In the genomic region with DNA sequence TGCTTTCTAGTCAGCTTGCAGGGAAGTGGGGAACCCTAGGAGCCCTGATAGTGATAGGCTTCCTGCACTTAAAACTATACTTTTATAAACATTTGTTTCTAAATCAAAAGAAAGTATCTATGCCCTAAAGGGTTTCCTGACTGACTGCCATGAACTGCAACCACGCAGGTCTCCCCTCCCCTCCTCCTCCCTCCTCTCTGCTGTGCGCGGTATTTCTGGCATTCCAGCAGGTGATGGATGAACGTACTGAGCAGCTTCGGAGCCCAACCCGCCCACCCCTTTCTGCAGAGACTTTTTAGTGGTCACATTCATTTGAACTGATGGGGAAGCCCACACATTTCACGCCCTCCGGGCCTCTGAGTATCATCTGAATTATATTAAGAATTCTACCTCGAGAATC, we compare ENCODE assay signal across 17 mouse cellular contexts. TPM values are rescaled to one million over a fixed set of nuclear protein-coding genes. Genes with fewer than 3 reads are reported as not detected.
DNase-seq lines count a peak whose midpoint lies in the region; ATAC-seq lines count a peak whose summit lies in the region.
"Had no signal": no experiment of that assay in that cellular context is flagged by ENCODE, and none has a peak within 500 bp of the region (broad histone marks: within the 10 kb centered on the region; RNA-seq: fewer than 3 reads in every experiment).

No protein-coding gene starts in this region.

- H3K9me3 ChIP-seq in heart, embryonic 13.5 days = no peaks in the 10 kb centered on the region
- H3K9me3 ChIP-seq in limb, embryonic 10.5 days (replicated peaks) = no peaks in the 10 kb centered on the region
- H3K9me3 ChIP-seq: liver, embryonic 13.5 days; midbrain, embryonic 12.5 days had no signal

- peaks cover 12% of the 10 kb centered on the region for H3K4me1 ChIP-seq in heart, embryonic 13.5 days
- H3K4me1 ChIP-seq in limb, embryonic 10.5 days = peaks cover 9% of the 10 kb centered on the region; the same call in 1 of the 2 replicates
- H3K4me1 ChIP-seq: liver, embryonic 13.5 days; midbrain, embryonic 12.5 days had no signal

- H3K4me3 ChIP-seq in heart, embryonic 13.5 days = no peak overlapping the region
- no peak overlapping the region for H3K4me3 ChIP-seq in limb, embryonic 10.5 days
- H3K4me3 ChIP-seq: liver, embryonic 13.5 days; midbrain, embryonic 12.5 days had no signal

- no peak for DNase-seq in heart, adult 9 months (ENCODE audit: low spot score in 2 of 2)
- DNase-seq in A20 (ENCODE audit: low read depth, low spot score) = peak; percentile 56
- peak; percentile 61 for DNase-seq in embryo, embryonic 10.5 days (ENCODE audit: low spot score)
- peak; percentile 41 for DNase-seq in limb, embryonic 10.5 days (ENCODE audit: low spot score)
- DNase-seq in frontal cortex, postnatal 14 days (ENCODE audit: low spot score in 2 of 2) = no peak
- no peak for DNase-seq in left cerebral cortex, postnatal 4 days
- DNase-seq in lung, adult 18-20 months = no peak
- DNase-seq: adrenal gland, postnatal 25 days; forebrain, postnatal 0 days; heart, postnatal 14 days; kidney, adult 2 months; liver, embryonic 13.5 days; lung, postnatal 36 days; retina, postnatal 1 day; thymus, postnatal 14 days had no signal

- peaks cover 53% of the 10 kb centered on the region for H3K36me3 ChIP-seq in heart, embryonic 13.5 days
- peaks cover 48% of the 10 kb centered on the region for H3K36me3 ChIP-seq in limb, embryonic 10.5 days

- H3K27ac ChIP-seq in heart, embryonic 13.5 days (replicated peaks) = peak overlapping the region; percentile 48; the same call in 1 of the 2 replicates
- H3K27ac ChIP-seq in limb, embryonic 10.5 days = no peak overlapping the region
- H3K27ac ChIP-seq: liver, embryonic 13.5 days; midbrain, embryonic 12.5 days had no signal

- no peak overlapping the region for H3K4me2 ChIP-seq in heart, embryonic 13.5 days
- H3K4me2 ChIP-seq: liver, embryonic 13.5 days; midbrain, embryonic 12.5 days had no signal

- no peak overlapping the region for H3K9ac ChIP-seq in heart, embryonic 13.5 days
- H3K9ac ChIP-seq: forebrain, postnatal 0 days; liver, embryonic 13.5 days; midbrain, embryonic 12.5 days had no signal

- WGBS in heart, embryonic 13.5 days = 29% methylated on average over 9 of the region's 9 CpGs
- 28% methylated on average over 9 of the region's 9 CpGs for WGBS in limb, embryonic 10.5 days

- no peaks in the 10 kb centered on the region for H3K27me3 ChIP-seq in heart, embryonic 13.5 days (replicated peaks)
- no peaks in the 10 kb centered on the region for H3K27me3 ChIP-seq in limb, embryonic 10.5 days (ENCODE audit: low read depth, poor library complexity, severe bottlenecking)
- H3K27me3 ChIP-seq: liver, embryonic 13.5 days; midbrain, embryonic 12.5 days had no signal

- ATAC-seq in heart, embryonic 13.5 days (ENCODE audit: extremely low read depth, insufficient number of reproducible peaks, low FRiP score, low TSS enrichment) = no peak
- ATAC-seq: forebrain, postnatal 0 days had no signal

- intact Hi-C loops in left cerebral cortex, postnatal 4 days (cut with DNase I) = no loop called here

RNA-seq across cellular contexts. Expression of a gene that starts 53.9 kb away (rescaled TPM):
- polyA plus RNA-seq in heart, embryonic 13.5 days (2015; fragmentation: Nextera tagmentation; extraction: Ambion mirVana) = 42.7 and 51.8 TPM in 2 replicates
- polyA plus RNA-seq in limb, embryonic 10.5 days (2016; fragmentation: Nextera tagmentation; extraction: Ambion mirVana) = 20.5 and 29.4 TPM in 2 replicates
- 10 to 100 TPM in 1 of 2 experiments, 1 to 10 TPM in 1; 9.9 to 10.8 TPM for total RNA-seq in left cerebral cortex, postnatal 4 days (2021)

Comparison
In these comparisons a context has a peak if more than half of its experiments do, and no peak if none do; other contexts are left out.
1. DNase-seq: peak in A20 (single experiment), embryo, embryonic 10.5 days (single experiment) and limb, embryonic 10.5 days (single experiment); none in heart, adult 9 months (0 of 2), frontal cortex, postnatal 14 days (0 of 2), left cerebral cortex, postnatal 4 days (single experiment) and lung, adult 18-20 months (0 of 2).